Mouse (Mus musculus) liver, embryonic 14.5 days (tissue): Measurements from ENCODE around the gene Nsd1.

Experiments
- CTCF ChIP-seq: IDR thresholded peaks from 2 replicates; pipeline ENCODE4 v1.5.1; 2016; ENCODE audit warnings: antibody characterized with exemption, low read depth, control low read depth
- EP300 ChIP-seq: IDR thresholded peaks from 2 replicates; pipeline ENCODE4 v1.6.1; 2016; ENCODE audit warnings: antibody characterized with exemption, low read depth

- TF ChIP-seq EP300 (no peak), CTCF (no peak)
These were observed 153.0 kb downstream of the Nsd1 start, which contains the start of gene Lman2 for GRCm38 (mm10) chr13:55362453-55363060.
